Mouse (Mus musculus) heart, embryonic 12.5 days (tissue): Measurements from ENCODE around the gene Fes. TPM values are rescaled to one million over a fixed set of nuclear protein-coding genes. Genes with fewer than 3 reads are reported as not detected.
"Not testable (repeated sequence)": the region's sequence is repeated elsewhere in the genome, so short reads cannot be mapped to it uniquely, and the experiment has no call there.

Source experiments
- ATAC-seq: fragments of 200-750 bp; cut with Nextera tagmentation; 2 replicates; pipeline ENCODE4 v1.8.0; 2017; ENCODE audit warnings: moderate TSS enrichment, moderate library complexity; ENCODE audit not compliant: insufficient number of reproducible peaks, low FRiP score
- H3K27ac ChIP-seq: fragments of 300-500 bp; sonication (generic); 2 replicates; pipeline ENCODE4 v1.5.1; 2016; ENCODE audit warnings: mild to moderate bottlenecking, moderate library complexity; ENCODE audit not compliant: poor library complexity, severe bottlenecking
- H3K27me3 ChIP-seq: fragments of 300-500 bp; sonication (generic); replicated peaks from 2 replicates; pipeline ENCODE4 v1.6.1; 2016; ENCODE audit warnings: mild to moderate bottlenecking, moderate library complexity
- H3K36me3 ChIP-seq: fragments of 300-500 bp; sonication (generic); 2 replicates; pipeline ENCODE4 v1.6.1; 2016; ENCODE audit warnings: mild to moderate bottlenecking, moderate library complexity
- H3K4me1 ChIP-seq: fragments of 300-500 bp; sonication (generic); replicated peaks from 2 replicates; pipeline ENCODE4 v1.6.1; 2016; ENCODE audit warnings: mild to moderate bottlenecking
- H3K4me2 ChIP-seq: fragments of 300-500 bp; sonication (generic); 2 replicates; pipeline ENCODE4 v1.6.1; 2016; ENCODE audit warnings: mild to moderate bottlenecking, moderate library complexity
- H3K4me3 ChIP-seq: fragments of 300-500 bp; sonication (generic); 2 replicates; pipeline ENCODE4 v1.5.1; 2016; ENCODE audit warnings: mild to moderate bottlenecking
- H3K9ac ChIP-seq: fragments of 300-500 bp; sonication (generic); 2 replicates; pipeline ENCODE4 v1.6.1; 2016; ENCODE audit warnings: mild to moderate bottlenecking, moderate library complexity
- H3K9me3 ChIP-seq: fragments of 300-500 bp; sonication (generic); replicated peaks from 2 replicates; pipeline ENCODE4 v1.6.1; 2016; ENCODE audit warnings: mild to moderate bottlenecking, moderate library complexity
- WGBS: fragments of 180-500 bp; shearing (Covaris S2); methylation state at CpG from one replicate; pipeline ENCODE4 v1.1.7; 2016; 5-methylcytosine and 5-hydroxymethylcytosine counted together
- polyA plus RNA-seq: library from polyadenylated mRNA; unstranded; fragments of >200 nt; fragmentation: Nextera tagmentation; extraction: Ambion mirVana; gene quantifications from 2 replicates; pipeline ENCODE4 v1.2.1, GENCODE M21; 2016

Fes gene
- polyA plus RNA-seq, 1 experiment from 2014 or later, result 11.4 TPM

- no peaks in the 10 kb centered on the region for H3K9me3 ChIP-seq
- 41% methylated on average over 7 of the region's 7 CpGs for WGBS
- peaks cover 51% of the 10 kb centered on the region for H3K4me1 ChIP-seq
- ATAC-seq, result no peak
- peak overlapping the region; percentile 97; the same call in 1 of the 2 replicates for H3K27ac ChIP-seq
- H3K36me3 ChIP-seq, result no peaks in the 10 kb centered on the region
- H3K9ac ChIP-seq, result no peak overlapping the region
- no peak overlapping the region for H3K4me2 ChIP-seq
- H3K27me3 ChIP-seq, result no peaks in the 10 kb centered on the region
- no peak overlapping the region for H3K4me3 ChIP-seq
Observed at GRCm38 (mm10) chr7:80404101-80404894, 16.6 kb upstream of the Fes start.

- Histone ChIP-seq H3K27ac (peak overlapping the region; percentile 97), H3K9me3 (no peaks in the 10 kb centered on the region), H3K4me3 (no peak overlapping the region), H3K4me2 (peak overlapping the region; percentile 78), H3K27me3 (no peaks in the 10 kb centered on the region), H3K9ac (no peak overlapping the region), H3K4me1 (peaks cover 59% of the 10 kb centered on the region), H3K36me3 (peaks cover 2% of the 10 kb centered on the region)
- no peak for ATAC-seq
- WGBS, result 36% methylated on average over 9 of the region's 9 CpGs
Observed at GRCm38 (mm10) chr7:80403551-80403950, 15.8 kb upstream of the Fes start.

GRCm38 (mm10) chr7:80402651-80403321 lies 15.0 kb upstream of the Fes start:
- ATAC-seq, result peak; percentile 83
- Histone ChIP-seq H3K4me2 (peak overlapping the region; percentile 78), H3K9me3 (no peaks in the 10 kb centered on the region), H3K4me3 (peak overlapping the region; percentile 86), H3K27me3 (no peaks in the 10 kb centered on the region), H3K27ac (peak overlapping the region; percentile 97), H3K36me3 (peaks cover 9% of the 10 kb centered on the region), H3K9ac (peak overlapping the region; percentile 98), H3K4me1 (peaks cover 61% of the 10 kb centered on the region)
- 11% methylated on average over 91 of the region's 92 CpGs for WGBS

- peak overlapping the region; percentile 78 for H3K4me2 ChIP-seq
- WGBS, result 4% methylated on average over 100 of the region's 102 CpGs
- peak overlapping the region; percentile 97 for H3K27ac ChIP-seq
- peaks cover 17% of the 10 kb centered on the region for H3K36me3 ChIP-seq
- no peaks in the 10 kb centered on the region for H3K27me3 ChIP-seq
- H3K9me3 ChIP-seq, result no peaks in the 10 kb centered on the region
- ATAC-seq, result peak; percentile 52
- peaks cover 59% of the 10 kb centered on the region for H3K4me1 ChIP-seq
- H3K9ac ChIP-seq, result peak overlapping the region; percentile 98
- peak overlapping the region; percentile 86 for H3K4me3 ChIP-seq
Observed at GRCm38 (mm10) chr7:80401860-80402641, 14.3 kb upstream of the Fes start.

- no peak for ATAC-seq
- Histone ChIP-seq H3K27me3 (no peaks in the 10 kb centered on the region), H3K36me3 (peaks cover 24% of the 10 kb centered on the region), H3K9ac (peak overlapping the region; percentile 98), H3K9me3 (no peaks in the 10 kb centered on the region), H3K4me2 (peak overlapping the region; percentile 78), H3K4me1 (peaks cover 54% of the 10 kb centered on the region), H3K27ac (peak overlapping the region; percentile 97), H3K4me3 (peak overlapping the region; percentile 86)
- 17% methylated on average over 5 of the region's 5 CpGs for WGBS
Observed at GRCm38 (mm10) chr7:80401041-80401859, 13.5 kb upstream of the Fes start.

- H3K4me1 ChIP-seq, result peaks cover 53% of the 10 kb centered on the region
- peak overlapping the region; percentile 98 for H3K9ac ChIP-seq
- no peaks in the 10 kb centered on the region for H3K27me3 ChIP-seq
- peaks cover 30% of the 10 kb centered on the region for H3K36me3 ChIP-seq
- H3K9me3 ChIP-seq, result no peaks in the 10 kb centered on the region
- H3K4me3 ChIP-seq, result peak overlapping the region; percentile 86
- WGBS, result 40% methylated on average over 6 of the region's 6 CpGs
- peak overlapping the region; percentile 78 for H3K4me2 ChIP-seq
- peak overlapping the region; percentile 97 for H3K27ac ChIP-seq
- ATAC-seq, result no peak
Observed at GRCm38 (mm10) chr7:80400571-80400970, 12.8 kb upstream of the Fes start.

- WGBS, result 47% methylated on average over 5 of the region's 5 CpGs
- Histone ChIP-seq H3K4me3 (peak overlapping the region; percentile 86), H3K4me2 (peak overlapping the region; percentile 78), H3K27ac (peak overlapping the region; percentile 97), H3K9ac (peak overlapping the region; percentile 98), H3K27me3 (no peaks in the 10 kb centered on the region), H3K36me3 (peaks cover 34% of the 10 kb centered on the region), H3K9me3 (no peaks in the 10 kb centered on the region), H3K4me1 (peaks cover 49% of the 10 kb centered on the region)
- ATAC-seq, result no peak
Observed at GRCm38 (mm10) chr7:80400099-80400498, 12.4 kb upstream of the Fes start.

GRCm38 (mm10) chr7:80398654-80399444 lies 11.1 kb upstream of the Fes start:
- H3K9ac ChIP-seq, result no peak overlapping the region
- no peaks in the 10 kb centered on the region for H3K27me3 ChIP-seq
- no peak overlapping the region for H3K27ac ChIP-seq
- ATAC-seq, result no peak
- 72% methylated on average over 9 of the region's 9 CpGs for WGBS
- H3K4me1 ChIP-seq, result peaks cover 37% of the 10 kb centered on the region
- no peak overlapping the region for H3K4me2 ChIP-seq
- H3K4me3 ChIP-seq, result no peak overlapping the region
- no peaks in the 10 kb centered on the region for H3K9me3 ChIP-seq
- peaks cover 44% of the 10 kb centered on the region for H3K36me3 ChIP-seq

- Histone ChIP-seq H3K4me2 (no peak overlapping the region), H3K27ac (no peak overlapping the region), H3K4me1 (peaks cover 32% of the 10 kb centered on the region), H3K9me3 (no peaks in the 10 kb centered on the region), H3K36me3 (peaks cover 52% of the 10 kb centered on the region), H3K9ac (no peak overlapping the region), H3K27me3 (no peaks in the 10 kb centered on the region), H3K4me3 (no peak overlapping the region)
- 86% methylated on average over 9 of the region's 9 CpGs for whole genome bisulfite sequencing
- no peak for ATAC-seq
Observed at GRCm38 (mm10) chr7:80397986-80398385, 10.2 kb upstream of the Fes start.

GRCm38 (mm10) chr7:80396427-80396826 lies 8.7 kb upstream of the Fes start:
- ATAC-seq, H3K4me3 ChIP-seq, H3K27ac ChIP-seq, H3K27me3 ChIP-seq, H3K9ac ChIP-seq, H3K4me2 ChIP-seq, H3K9me3 ChIP-seq: not testable (repeated sequence)
- 83% methylated on average over 4 of the region's 4 CpGs for WGBS
- Histone ChIP-seq H3K36me3 (peaks cover 68% of the 10 kb centered on the region), H3K4me1 (peaks cover 29% of the 10 kb centered on the region)
